Mouse (Mus musculus): ENCODE results near the gene Orm2. TPM values are rescaled to one million over a fixed set of nuclear protein-coding genes. Genes with fewer than 3 reads are reported as not detected.

Orm2 gene
- polyA plus RNA-seq, 1 experiment from 2014 or later, result not detected

- H3K27me3 ChIP-seq, result no peaks in the 10 kb centered on the region
- under 1% methylated on average over 39 of the region's 39 CpGs for WGBS
- peak overlapping the region; percentile 66 for H3K9ac ChIP-seq (replicated peaks)
- H3K9me3 ChIP-seq, result no peaks in the 10 kb centered on the region
- H3K4me3 ChIP-seq, result peak overlapping the region; percentile 85
- peak overlapping the region; percentile 86 for H3K27ac ChIP-seq (replicated peaks)
- ATAC-seq (replicated peaks), result peak; percentile 71
- peaks cover 52% of the 10 kb centered on the region for H3K4me1 ChIP-seq
- peak overlapping the region; percentile 99 for H3K4me2 ChIP-seq (replicated peaks)
- no peaks in the 10 kb centered on the region for H3K36me3 ChIP-seq
These were observed 47.8 kb downstream of the Orm2 start for GRCm38 (mm10) chr4:63409908-63410582.

- Histone ChIP-seq H3K9me3 (no peaks in the 10 kb centered on the region), H3K9ac (replicated peaks) (peak overlapping the region; percentile 66), H3K36me3 (no peaks in the 10 kb centered on the region), H3K4me1 (peaks cover 47% of the 10 kb centered on the region), H3K27me3 (no peaks in the 10 kb centered on the region), H3K4me3 (peak overlapping the region; percentile 85), H3K27ac (replicated peaks) (peak overlapping the region; percentile 86), H3K4me2 (replicated peaks) (peak overlapping the region; percentile 99)
- peak; percentile 91 for ATAC-seq (replicated peaks)
- WGBS, result under 1% methylated on average over 19 of the region's 19 CpGs
These were observed 48.3 kb downstream of the Orm2 start for GRCm38 (mm10) chr4:63410583-63410934.

GRCm38 (mm10) chr4:63411222-63411621, 49.0 kb downstream of the Orm2 start:
- H3K4me1 ChIP-seq, result peaks cover 40% of the 10 kb centered on the region
- H3K4me3 ChIP-seq, result 0 out of 2 replicates have a peak overlapping the region, but pooled peaks have one; percentile 85

GRCm38 (mm10) chr4:63414951-63415350, 52.7 kb downstream of the Orm2 start:
- no peaks in the 10 kb centered on the region for H3K27me3 ChIP-seq
- ATAC-seq (replicated peaks), result no peak
- H3K9ac ChIP-seq (replicated peaks), result no peak overlapping the region
- WGBS, result 74% methylated on average over 5 of the region's 5 CpGs
- H3K4me2 ChIP-seq (replicated peaks), result no peak overlapping the region
- H3K27ac ChIP-seq (replicated peaks), result no peak overlapping the region
- H3K36me3 ChIP-seq, result no peaks in the 10 kb centered on the region
- no peaks in the 10 kb centered on the region for H3K9me3 ChIP-seq
- H3K4me1 ChIP-seq, result peaks cover 17% of the 10 kb centered on the region
- H3K4me3 ChIP-seq, result no peak overlapping the region

More at GRCm38 (mm10) chr4:63411222-63411621, 49.0 kb downstream of the Orm2 start:
- Histone ChIP-seq H3K4me2 (replicated peaks) (peak overlapping the region; percentile 99; the same call in 1 of the 2 replicates), H3K9ac (replicated peaks) (no peak overlapping the region), H3K27ac (replicated peaks) (no peak overlapping the region), H3K27me3 (no peaks in the 10 kb centered on the region), H3K9me3 (no peaks in the 10 kb centered on the region), H3K36me3 (no peaks in the 10 kb centered on the region)
- WGBS, result 69% methylated on average over 5 of the region's 5 CpGs
- ATAC-seq (replicated peaks), result no peak

Other genes with a start within 250 kb of the Orm2 start
- 2.1 TPM in 1 of 2 replicates, not detected in the other for gene Ambp, start 207.7 kb upstream of the Orm2 start, polyA plus RNA-seq (2015; fragmentation: Nextera tagmentation; extraction: Ambion mirVana)
- gene Kif12, start 190.3 kb upstream of the Orm2 start, polyA plus RNA-seq (2015; fragmentation: Nextera tagmentation; extraction: Ambion mirVana), result not detected in 2 replicates
- gene Col27a1, start 148.4 kb upstream of the Orm2 start, polyA plus RNA-seq (2015; fragmentation: Nextera tagmentation; extraction: Ambion mirVana), result 1.3 and 1.4 TPM in 2 replicates
- not detected in 2 replicates for gene Orm1, start 17.9 kb upstream of the Orm2 start, polyA plus RNA-seq (2015; fragmentation: Nextera tagmentation; extraction: Ambion mirVana)
- gene Orm3, start 6.3 kb upstream of the Orm2 start, polyA plus RNA-seq (2015; fragmentation: Nextera tagmentation; extraction: Ambion mirVana), result not detected in 2 replicates
- 12.4 and 16.0 TPM in 2 replicates for gene Akna, start 40.9 kb downstream of the Orm2 start, polyA plus RNA-seq (2015; fragmentation: Nextera tagmentation; extraction: Ambion mirVana)
- gene Whrn, start 133.5 kb downstream of the Orm2 start, polyA plus RNA-seq (2015; fragmentation: Nextera tagmentation; extraction: Ambion mirVana), result 6.4 and 7.7 TPM in 2 replicates
- gene Atp6v1g1, start 182.3 kb downstream of the Orm2 start, polyA plus RNA-seq (2015; fragmentation: Nextera tagmentation; extraction: Ambion mirVana), result 452 and 469 TPM in 2 replicates
- gene Tmem268, start 196.3 kb downstream of the Orm2 start, polyA plus RNA-seq (2015; fragmentation: Nextera tagmentation; extraction: Ambion mirVana), result 4.6 and 5.8 TPM in 2 replicates
- not detected in 2 replicates for gene Gm11213, start 242.8 kb downstream of the Orm2 start, polyA plus RNA-seq (2015; fragmentation: Nextera tagmentation; extraction: Ambion mirVana)